Mouse (Mus musculus) embryonic facial prominence, embryonic 11.5 days (tissue): ENCODE data around the gene Dusp7. TPM values are rescaled to one million over a fixed set of nuclear protein-coding genes. Genes with fewer than 3 reads are reported as not detected.

Experiments used
- ATAC-seq: fragments of 200-750 bp; cut with Nextera tagmentation; replicated peaks from 2 replicates; pipeline ENCODE4 v1.8.0; 2017; ENCODE audit warnings: low read depth; ENCODE audit not compliant: insufficient number of reproducible peaks, low FRiP score, low TSS enrichment
- DNase-seq: peaks from one replicate; pipeline ENCODE4 v3.0.0-alpha.2; 2015; ENCODE audit warnings: low spot score
- H3K27ac ChIP-seq: fragments of 300-500 bp; sonication (generic); replicated peaks from 2 replicates; pipeline ENCODE4 v1.5.1; 2014; ENCODE audit warnings: mild to moderate bottlenecking, low read depth, low read length, control low read depth
- H3K27me3 ChIP-seq: fragments of 300-500 bp; sonication (generic); 2 replicates; pipeline ENCODE4 v1.6.1; 2014; ENCODE audit warnings: mild to moderate bottlenecking, low read length, moderate library complexity, mixed read lengths; ENCODE audit not compliant: control insufficient read depth, insufficient read depth
- H3K36me3 ChIP-seq: fragments of 300-500 bp; sonication (generic); replicated peaks from 2 replicates; pipeline ENCODE4 v1.6.1; 2014; ENCODE audit warnings: low read depth, mild to moderate bottlenecking, low read length, moderate library complexity, mixed read lengths; ENCODE audit not compliant: control insufficient read depth, insufficient read depth
- H3K4me1 ChIP-seq: fragments of 300-500 bp; sonication (generic); 2 replicates; pipeline ENCODE4 v1.6.1; 2014; ENCODE audit warnings: low read length, mixed read lengths; ENCODE audit not compliant: control insufficient read depth, insufficient read depth
- H3K4me2 ChIP-seq: fragments of 300-500 bp; sonication (generic); 2 replicates; pipeline ENCODE4 v1.6.1; 2014; ENCODE audit warnings: low read depth, mild to moderate bottlenecking, control low read depth, low read length, moderate library complexity
- H3K4me3 ChIP-seq: fragments of 300-500 bp; sonication (generic); 2 replicates; pipeline ENCODE4 v1.5.1; 2014; ENCODE audit warnings: low read depth, low read length, control low read depth
- H3K9ac ChIP-seq: fragments of 300-500 bp; sonication (generic); replicated peaks from 2 replicates; pipeline ENCODE4 v1.6.1; 2014; ENCODE audit warnings: mild to moderate bottlenecking, control low read depth, low read length
- H3K9me3 ChIP-seq: fragments of 300-500 bp; sonication (generic); replicated peaks from 2 replicates; pipeline ENCODE4 v1.6.1; 2016; ENCODE audit warnings: mild to moderate bottlenecking, low read length, inconsistent platforms, mixed read lengths; ENCODE audit not compliant: control insufficient read depth
- WGBS: fragments of 180-500 bp; shearing (Covaris S2); extraction: QIAGEN DNeasy Blood & Tissue Kit; methylation state at CpG from one replicate; pipeline ENCODE4 v1.1.7; 2014; 5-methylcytosine and 5-hydroxymethylcytosine counted together
- polyA plus RNA-seq: library from polyadenylated mRNA; unstranded; fragments of >200 nt; fragmentation: Nextera tagmentation; extraction: Ambion mirVana; gene quantifications from 2 replicates; pipeline ENCODE4 v1.2.1, GENCODE M21; 2014

Dusp7 gene
- polyA plus RNA-seq: 52.2 and 55.1 TPM in 2 replicates

- Histone ChIP-seq H3K9me3 (no peaks in the 10 kb centered on the region), H3K27me3 (no peaks in the 10 kb centered on the region), H3K36me3 (peaks cover under 1% of the 10 kb centered on the region), H3K4me1 (peaks cover 8% of the 10 kb centered on the region), H3K9ac (peak within 1 kb of the TSS; percentile 98), H3K4me3 (peak within 1 kb of the TSS; percentile 98), H3K27ac (peak within 1 kb of the TSS; percentile 98), H3K4me2 (peak within 1 kb of the TSS; percentile 90)
- peak; percentile 88 for DNase-seq
- under 1% methylated on average over 57 of the region's 57 CpGs for WGBS
- peak; percentile 68 for ATAC-seq
Measured at GRCm38 (mm10) chr9:106368112-106368717, at the start of gene Dusp7. TSS of gene Dusp7 (plus strand) at chr9:106368632.

GRCm38 (mm10) chr9:106319095-106319494, 49.3 kb upstream of the Dusp7 start:
- Histone ChIP-seq H3K4me1 (no peaks in the 10 kb centered on the region; the same call in 1 of the 2 replicates), H3K27ac (no peak overlapping the region), H3K9me3 (no peaks in the 10 kb centered on the region), H3K36me3 (no peaks in the 10 kb centered on the region), H3K27me3 (no peaks in the 10 kb centered on the region), H3K4me3 (no peak overlapping the region), H3K9ac (no peak overlapping the region), H3K4me2 (no peak overlapping the region)
- WGBS: 26% methylated on average over 2 of the region's 2 CpGs
- DNase-seq: peak; percentile 42
- ATAC-seq: no peak; the same call in 1 of the 2 replicates

DNA sequence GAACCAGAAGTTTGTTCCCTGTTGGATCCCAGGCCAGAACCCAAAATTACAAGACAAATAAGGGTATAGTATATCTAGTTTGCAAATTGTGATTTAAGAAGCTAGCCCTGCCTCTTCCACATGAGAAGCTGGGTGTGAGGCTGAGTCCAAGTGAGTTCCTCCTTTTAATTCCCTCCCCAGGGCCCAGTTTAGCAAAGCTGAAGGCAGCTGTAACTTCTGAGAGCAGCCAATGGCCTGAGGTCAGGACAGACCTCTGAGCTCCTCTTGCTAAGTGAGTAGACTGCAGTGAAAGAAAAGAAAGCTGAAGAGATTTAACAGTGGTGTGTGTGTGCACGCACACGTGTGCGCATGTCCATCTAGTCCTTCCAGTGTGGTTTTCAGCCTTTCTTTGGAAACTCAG, 45.9 kb upstream of the Dusp7 start:
- Histone ChIP-seq H3K4me3 (no peak overlapping the region), H3K9me3 (no peaks in the 10 kb centered on the region), H3K9ac (no peak overlapping the region), H3K27ac (no peak overlapping the region), H3K27me3 (no peaks in the 10 kb centered on the region), H3K36me3 (no peaks in the 10 kb centered on the region), H3K4me2 (no peak overlapping the region), H3K4me1 (no peaks in the 10 kb centered on the region; the same call in 1 of the 2 replicates)
- no peak for DNase-seq
- no peak for ATAC-seq
- WGBS: 70% methylated on average over 3 of the region's 3 CpGs

- H3K4me2 ChIP-seq: no peak overlapping the region
- WGBS: 62% methylated on average over 8 of the region's 8 CpGs
- DNase-seq: no peak
Measured at GRCm38 (mm10) chr9:106326241-106326640, 42.2 kb upstream of the Dusp7 start.

DNA sequence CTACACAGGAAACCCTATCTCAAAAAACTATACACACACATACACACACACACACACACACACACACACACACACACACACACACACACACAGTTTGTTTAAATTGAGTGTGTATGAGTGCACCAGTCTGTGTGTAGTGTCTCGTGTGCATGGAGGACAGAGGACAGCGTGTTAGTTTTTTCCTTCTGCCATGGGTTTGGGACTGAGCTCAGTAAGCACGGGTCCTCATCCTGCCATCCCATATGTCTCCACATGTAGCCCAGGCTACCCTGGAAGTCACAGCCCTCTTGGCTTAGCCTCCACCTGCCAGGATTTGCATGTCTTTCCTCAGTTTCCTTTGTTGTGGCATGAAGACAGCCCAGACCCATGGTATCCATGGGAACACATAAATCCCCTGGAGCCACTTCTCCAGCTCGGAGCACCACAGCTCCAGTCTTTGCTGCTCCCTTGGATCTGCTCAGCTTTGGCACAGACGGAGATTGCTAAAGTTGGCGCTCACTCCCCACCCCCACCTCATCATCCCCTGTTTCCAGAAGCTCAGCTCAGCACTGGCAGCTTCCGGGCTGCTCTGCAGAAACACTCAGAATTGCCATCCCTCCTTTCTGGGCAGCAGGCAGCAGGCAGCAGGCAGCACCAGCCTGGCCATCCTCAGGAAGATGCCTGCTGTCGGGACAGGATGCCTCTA, 41.2 kb upstream of the Dusp7 start:
- Histone ChIP-seq H3K4me2 (no peak overlapping the region), H3K4me3 (no peak overlapping the region), H3K9me3 (no peaks in the 10 kb centered on the region), H3K9ac (no peak overlapping the region), H3K27ac (no peak overlapping the region), H3K36me3 (no peaks in the 10 kb centered on the region; the same call in 1 of the 2 replicates), H3K4me1 (no peaks in the 10 kb centered on the region), H3K27me3 (no peaks in the 10 kb centered on the region)
- ATAC-seq: no peak
- DNase-seq: no peak
- WGBS: 86% methylated on average over 8 of the region's 8 CpGs

More at GRCm38 (mm10) chr9:106326241-106326640, 42.2 kb upstream of the Dusp7 start:
- Histone ChIP-seq H3K9ac (no peak overlapping the region), H3K36me3 (no peaks in the 10 kb centered on the region; the same call in 1 of the 2 replicates), H3K4me1 (no peaks in the 10 kb centered on the region), H3K4me3 (no peak overlapping the region), H3K27me3 (no peaks in the 10 kb centered on the region), H3K9me3 (no peaks in the 10 kb centered on the region), H3K27ac (no peak overlapping the region)
- no peak for ATAC-seq

DNA sequence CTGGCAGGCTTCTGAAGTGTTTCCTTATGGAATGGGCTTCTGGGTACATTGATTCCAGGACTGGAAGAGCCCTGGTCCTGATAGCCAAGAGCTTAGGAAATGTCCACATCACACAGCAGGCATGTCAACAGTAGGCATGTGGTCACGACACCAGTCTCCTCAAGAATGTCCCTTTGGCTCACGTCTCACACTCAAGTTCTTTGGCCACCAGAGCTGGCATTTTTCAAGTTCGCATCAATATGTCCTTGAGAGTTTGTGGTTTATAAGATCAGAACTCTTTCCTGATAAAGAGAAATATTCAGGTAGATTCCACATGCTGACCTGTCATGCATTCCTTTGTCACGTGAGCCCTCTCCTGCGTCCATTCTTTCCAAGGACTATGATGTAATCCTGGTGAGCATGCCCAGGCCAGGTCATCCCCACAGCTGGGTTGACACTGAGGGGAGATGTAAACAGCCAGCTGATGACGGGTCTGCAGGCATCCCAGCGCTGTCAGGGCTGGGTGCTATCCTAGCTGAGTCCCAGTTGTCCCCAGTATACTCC, 40.3 kb upstream of the Dusp7 start:
- Histone ChIP-seq H3K9ac (no peak overlapping the region), H3K4me1 (no peaks in the 10 kb centered on the region), H3K36me3 (no peaks in the 10 kb centered on the region; the same call in 1 of the 2 replicates), H3K4me2 (no peak overlapping the region), H3K27ac (no peak overlapping the region), H3K27me3 (no peaks in the 10 kb centered on the region), H3K4me3 (no peak overlapping the region), H3K9me3 (no peaks in the 10 kb centered on the region)
- DNase-seq: no peak
- 80% methylated on average over 7 of the region's 7 CpGs for WGBS
- no peak for ATAC-seq

DNA sequence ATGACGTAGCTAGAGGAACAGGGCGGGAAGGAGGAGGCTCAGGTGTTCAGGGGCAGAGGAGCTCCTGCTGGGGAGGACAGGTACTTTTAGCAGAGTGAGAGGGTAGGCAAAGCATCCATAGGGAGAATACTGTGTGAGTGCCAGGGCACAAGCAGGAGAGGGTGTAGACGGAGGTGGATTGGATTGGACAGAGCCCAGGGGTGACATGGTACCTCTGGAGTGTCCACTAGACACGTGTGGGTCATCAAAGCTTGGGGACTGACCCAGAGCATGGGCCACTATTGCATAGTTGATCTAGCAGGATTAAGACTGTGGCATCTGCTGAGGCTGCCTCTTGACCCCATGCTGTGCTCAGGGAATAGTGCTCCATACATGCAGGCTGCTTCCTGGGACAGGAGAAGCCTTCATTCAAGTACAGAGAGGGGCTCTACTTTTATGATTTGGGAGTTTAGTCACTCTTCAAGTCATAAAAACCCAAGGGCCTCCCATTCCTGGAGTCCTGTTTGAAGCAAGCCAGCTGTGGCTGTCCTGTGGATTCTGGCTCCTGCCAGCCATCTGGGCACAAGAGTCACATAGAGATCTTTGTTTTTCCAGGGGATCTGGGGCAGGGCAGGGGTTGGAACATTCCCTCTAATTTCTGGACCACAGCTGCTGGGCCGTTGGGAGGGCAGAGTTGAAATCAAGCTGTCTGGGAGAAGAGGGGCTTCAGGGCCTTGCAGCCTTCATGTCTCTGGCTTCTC, 39.5 kb upstream of the Dusp7 start:
- ATAC-seq: no peak
- H3K27ac ChIP-seq: no peak overlapping the region
- H3K4me3 ChIP-seq: no peak overlapping the region
- no peaks in the 10 kb centered on the region for H3K4me1 ChIP-seq
- no peak for DNase-seq
- no peak overlapping the region for H3K9ac ChIP-seq
- H3K9me3 ChIP-seq: no peaks in the 10 kb centered on the region
- WGBS: 55% methylated on average over 5 of the region's 5 CpGs
- no peak overlapping the region for H3K4me2 ChIP-seq
- H3K36me3 ChIP-seq: no peaks in the 10 kb centered on the region; the same call in 1 of the 2 replicates
- no peaks in the 10 kb centered on the region for H3K27me3 ChIP-seq
